Mouse (Mus musculus) liver, postnatal 0 days (tissue): ENCODE data around the gene Tmco1. TPM values are rescaled to one million over a fixed set of nuclear protein-coding genes. Genes with fewer than 3 reads are reported as not detected.

Source experiments
- ATAC-seq: fragments of 200-750 bp; cut with Nextera tagmentation; 2 replicates; pipeline ENCODE4 v1.8.0; 2017; ENCODE audit warnings: mild to moderate bottlenecking, moderate library complexity
- DNase-seq: peaks from one replicate; pipeline ENCODE4 v3.0.0-alpha.2; 2016
- H3K27ac ChIP-seq: fragments of 300-500 bp; sonication (generic); 2 replicates; pipeline ENCODE4 v1.5.1; 2014; ENCODE audit warnings: antibody characterized with exemption, moderate library complexity, mild to moderate bottlenecking, low read depth
- H3K27me3 ChIP-seq: fragments of 300-500 bp; sonication (generic); 2 replicates; pipeline ENCODE4 v1.6.1; 2014; ENCODE audit warnings: low read length, control low read depth, mixed read lengths; ENCODE audit not compliant: insufficient read depth
- H3K36me3 ChIP-seq: fragments of 300-500 bp; sonication (generic); replicated peaks from 2 replicates; pipeline ENCODE4 v1.6.1; 2014; ENCODE audit warnings: mild to moderate bottlenecking, control low read depth, low read length, moderate library complexity, mixed read lengths; ENCODE audit not compliant: insufficient read depth
- H3K4me1 ChIP-seq: fragments of 300-500 bp; sonication (generic); 2 replicates; pipeline ENCODE4 v1.6.1; 2014; ENCODE audit warnings: antibody characterized with exemption, mild to moderate bottlenecking, control low read depth; ENCODE audit not compliant: insufficient read depth
- H3K4me2 ChIP-seq: fragments of 300-500 bp; sonication (generic); 2 replicates; pipeline ENCODE4 v1.6.1; 2014; ENCODE audit warnings: low read depth, mild to moderate bottlenecking, low read length, moderate library complexity, mixed read lengths
- H3K4me3 ChIP-seq: fragments of 300-500 bp; sonication (generic); 2 replicates; pipeline ENCODE4 v1.5.1; 2014; ENCODE audit warnings: low read depth, low read length
- H3K9ac ChIP-seq: fragments of 300-500 bp; sonication (generic); replicated peaks from 2 replicates; pipeline ENCODE4 v1.6.1; 2014; ENCODE audit warnings: mild to moderate bottlenecking, moderate library complexity
- H3K9me3 ChIP-seq: fragments of 300-500 bp; sonication (generic); 2 replicates; pipeline ENCODE4 v1.6.1; 2016; ENCODE audit warnings: mild to moderate bottlenecking, control low read depth, low read length, mixed read lengths
- CTCF ChIP-seq: sonication (generic); IDR thresholded peaks from 2 replicates; pipeline ENCODE4 v1.5.1; 2016; ENCODE audit warnings: antibody characterized with exemption, low read depth
- EP300 ChIP-seq: IDR thresholded peaks from 2 replicates; pipeline ENCODE4 v1.6.1; 2016; ENCODE audit warnings: antibody characterized with exemption, low read depth, mild to moderate bottlenecking
- WGBS: fragments of 180-500 bp; shearing (Covaris S2); extraction: QIAGEN DNeasy Blood & Tissue Kit; methylation state at CpG from one replicate; pipeline ENCODE4 v1.1.7; 2014; ENCODE audit not compliant: insufficient replicate concordance; 5-methylcytosine and 5-hydroxymethylcytosine counted together
- polyA plus RNA-seq: library from polyadenylated mRNA; unstranded; fragments of >200 nt; fragmentation: Nextera tagmentation; extraction: Ambion mirVana; gene quantifications from 2 replicates; pipeline ENCODE4 v1.2.1, GENCODE M21; 2015

Gene Tmco1
- polyA plus RNA-seq, 1 experiment from 2014 or later = 54.6 TPM

DNA sequence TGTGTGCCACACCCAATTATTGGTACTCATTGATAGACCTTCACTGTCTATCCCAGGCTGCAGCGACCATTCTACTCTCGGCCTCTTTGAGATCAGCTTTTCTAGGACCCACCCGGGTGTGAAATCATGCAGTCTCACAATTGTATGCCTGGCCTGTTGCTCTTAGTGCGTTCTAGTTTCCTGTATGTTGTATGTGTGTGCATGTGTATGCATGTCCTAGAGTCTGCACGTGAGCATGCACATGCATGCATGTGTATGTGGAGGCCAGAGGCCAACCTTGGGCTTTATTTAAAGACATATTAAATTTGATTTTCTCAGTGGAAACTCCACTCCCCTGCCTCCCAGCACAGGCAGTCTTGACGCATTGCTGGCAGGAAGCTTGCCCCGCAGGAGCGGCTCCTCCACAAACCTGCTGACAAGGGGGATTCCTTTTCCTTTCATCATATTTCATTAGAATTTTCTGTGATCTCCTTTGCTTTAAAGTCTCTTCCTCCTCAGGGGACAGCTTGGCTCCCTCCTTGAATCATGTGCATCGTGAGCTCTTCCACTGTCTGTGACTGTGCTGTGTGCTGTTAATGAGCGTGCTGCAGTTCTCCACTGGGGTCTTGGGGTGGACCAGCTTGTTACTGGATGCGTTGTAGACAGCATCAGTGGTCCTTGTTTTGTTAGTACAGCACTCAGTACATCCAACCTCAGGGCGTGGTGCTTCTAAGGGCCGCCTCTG is 12.3 kb upstream of the Tmco1 start:
- H3K4me2 ChIP-seq = no peak overlapping the region
- no peak overlapping the region for H3K9ac ChIP-seq
- H3K4me1 ChIP-seq = no peaks in the 10 kb centered on the region
- H3K4me3 ChIP-seq = no peak overlapping the region
- no peaks in the 10 kb centered on the region for H3K36me3 ChIP-seq
- H3K9me3 ChIP-seq = no peaks in the 10 kb centered on the region
- DNase-seq (no peak), ATAC-seq (no peak)
- no peak overlapping the region for H3K27ac ChIP-seq
- WGBS = 75% methylated on average over 13 of the region's 13 CpGs
- TF ChIP-seq CTCF = no peak
- no peak for TF ChIP-seq EP300
- no peaks in the 10 kb centered on the region for H3K27me3 ChIP-seq

- Histone ChIP-seq H3K4me2 (no peak overlapping the region), H3K4me3 (no peak overlapping the region), H3K27ac (no peak overlapping the region), H3K9ac (no peak overlapping the region), H3K27me3 (no peaks in the 10 kb centered on the region), H3K9me3 (no peaks in the 10 kb centered on the region), H3K4me1 (no peaks in the 10 kb centered on the region), H3K36me3 (no peaks in the 10 kb centered on the region)
- no peak for ATAC-seq
- TF ChIP-seq EP300 = no peak
- no peak for TF ChIP-seq CTCF
- WGBS = 82% methylated on average over 2 of the region's 2 CpGs
- DNase-seq = peak; percentile 24
Observed at GRCm38 (mm10) chr1:167300122-167300521, 8.1 kb upstream of the Tmco1 start.

- TF ChIP-seq CTCF = no peak
- no peak for TF ChIP-seq EP300
- no peaks in the 10 kb centered on the region for H3K27me3 ChIP-seq
- 54% methylated on average over 7 of the region's 7 CpGs for WGBS
- H3K4me3 ChIP-seq = no peak overlapping the region
- no peak overlapping the region for H3K4me2 ChIP-seq
- peaks cover 2% of the 10 kb centered on the region for H3K36me3 ChIP-seq
- no peak overlapping the region for H3K9ac ChIP-seq
- H3K9me3 ChIP-seq = no peaks in the 10 kb centered on the region
- H3K27ac ChIP-seq = no peak overlapping the region
- H3K4me1 ChIP-seq = peaks cover 23% of the 10 kb centered on the region
- DNase-seq = no peak
- no peak for ATAC-seq
Observed at GRCm38 (mm10) chr1:167305501-167306137, 2.6 kb upstream of the Tmco1 start.

- 0 out of 2 replicates have a peak overlapping the region, but pooled peaks have one; percentile 21 for H3K9ac ChIP-seq
- DNase-seq (peak; percentile 70), ATAC-seq (no peak)
- no peaks in the 10 kb centered on the region for H3K9me3 ChIP-seq
- H3K4me3 ChIP-seq = no peak overlapping the region
- TF ChIP-seq EP300 (0 out of 2 replicates have a peak, but pooled peaks have one; percentile 8), CTCF (peak; percentile 78)
- H3K27me3 ChIP-seq = no peaks in the 10 kb centered on the region
- H3K4me2 ChIP-seq = peak overlapping the region; percentile 88; the same call in 1 of the 2 replicates
- 0 out of 2 replicates have a peak overlapping the region, but pooled peaks have one; percentile 42 for H3K27ac ChIP-seq
- WGBS = 44% methylated on average over 5 of the region's 5 CpGs
- peaks cover 5% of the 10 kb centered on the region for H3K36me3 ChIP-seq
- H3K4me1 ChIP-seq = peaks cover 23% of the 10 kb centered on the region
Observed at GRCm38 (mm10) chr1:167306451-167307240, 1.5 kb upstream of the Tmco1 start.

GRCm38 (mm10) chr1:167307674-167308073 is 504 bp upstream of the Tmco1 start:
- DNase-seq (no peak), ATAC-seq (no peak)
- Histone ChIP-seq H3K27me3 (no peaks in the 10 kb centered on the region), H3K9ac (peak overlapping the region; percentile 95), H3K9me3 (no peaks in the 10 kb centered on the region), H3K4me3 (peak overlapping the region; percentile 87), H3K36me3 (peaks cover 5% of the 10 kb centered on the region), H3K4me2 (peak overlapping the region; percentile 88), H3K4me1 (peaks cover 23% of the 10 kb centered on the region), H3K27ac (peak overlapping the region; percentile 96)
- TF ChIP-seq EP300 (no peak), CTCF (no peak)
- WGBS = 35% methylated on average over 11 of the region's 11 CpGs

DNA sequence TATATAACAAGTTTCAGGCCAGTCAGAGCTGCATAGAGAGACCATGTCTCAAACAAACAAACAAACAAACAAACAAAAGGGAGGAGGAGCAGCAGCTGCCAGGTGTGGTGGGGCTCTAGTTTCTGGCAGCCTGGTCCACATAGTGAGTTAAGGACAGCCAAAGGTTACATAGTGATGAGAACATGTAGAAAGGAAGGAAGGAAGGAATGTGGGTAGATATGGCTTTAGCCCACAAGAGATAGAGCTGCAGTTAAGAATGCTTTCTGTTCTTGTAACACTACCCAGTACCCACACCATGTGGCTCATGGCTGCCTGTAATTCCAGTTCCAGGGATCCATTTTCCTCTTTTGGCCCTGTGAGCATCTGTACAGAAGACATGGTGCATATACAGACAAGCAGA is 4.2 kb downstream of the Tmco1 start:
- no peak for ATAC-seq
- peaks cover 22% of the 10 kb centered on the region for H3K36me3 ChIP-seq
- H3K27me3 ChIP-seq = no peaks in the 10 kb centered on the region
- H3K4me2 ChIP-seq = no peak overlapping the region
- no peak for TF ChIP-seq CTCF
- no peak for TF ChIP-seq EP300
- no peak overlapping the region for H3K27ac ChIP-seq
- no peak overlapping the region for H3K9ac ChIP-seq
- DNase-seq = no peak
- no peak overlapping the region for H3K4me3 ChIP-seq
- H3K9me3 ChIP-seq = no peaks in the 10 kb centered on the region
- peaks cover 8% of the 10 kb centered on the region for H3K4me1 ChIP-seq
